In the genomic region with DNA sequence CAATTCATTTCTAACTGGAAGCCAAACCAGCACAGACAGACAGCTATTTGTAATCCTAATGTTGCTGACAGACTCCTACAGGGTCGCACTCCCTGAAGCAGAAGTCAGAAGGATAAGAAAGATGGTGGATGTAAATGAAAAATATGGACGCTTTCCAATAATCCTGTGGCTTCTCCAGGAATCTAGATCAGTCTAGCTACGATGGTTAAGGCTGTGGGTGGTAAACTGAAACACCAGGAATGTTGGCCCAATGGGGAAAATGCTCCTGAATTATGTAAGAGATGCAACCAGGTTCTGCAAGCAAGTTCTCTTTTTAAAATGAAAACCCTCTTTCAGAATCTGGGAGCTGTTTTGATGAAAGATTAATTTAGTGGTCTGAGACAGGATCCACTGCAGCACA, we compare ENCODE assay signal across 14 mouse cellular contexts. TPM values are rescaled to one million over a fixed set of nuclear protein-coding genes. Genes with fewer than 3 reads are reported as not detected.
DNase-seq lines count a peak whose midpoint lies in the region; TF ChIP-seq lines count a peak whose summit lies in the region.
"Had no signal": no experiment of that assay in that cellular context is flagged by ENCODE, and none has a peak within 500 bp of the region (broad histone marks: within the 10 kb centered on the region; RNA-seq: fewer than 3 reads in every experiment).

No protein-coding gene starts in this region.

- peaks cover 4% of the 10 kb centered on the region for H3K36me3 ChIP-seq in heart, adult 2 months (ENCODE audit: control insufficient read depth, insufficient read depth, low read length)
- H3K36me3 ChIP-seq: midbrain, embryonic 12.5 days; neural tube, embryonic 12.5 days had no signal

- no peaks in the 10 kb centered on the region for H3K79me2 ChIP-seq in heart, adult 2 months (replicated peaks; ENCODE audit: control insufficient read depth, insufficient read depth, low read length)

- TF ChIP-seq POLR2A in heart, adult 2 months (IDR thresholded peaks at IDR 0.05; ENCODE audit: insufficient read depth, low read depth, low read length): no peak
- TF ChIP-seq POLR2A in embryonic fibroblast, embryonic 13.5 days (IDR thresholded peaks at IDR 0.05; ENCODE audit: low read depth, low read length): no peak

- H3K4me3 ChIP-seq in heart, adult 2 months: no peak overlapping the region
- H3K4me3 ChIP-seq in layer of hippocampus, adult 2 months: no peak overlapping the region
- H3K4me3 ChIP-seq in embryonic fibroblast, embryonic 13.5 days (ENCODE audit: insufficient read depth, low read length): no peak overlapping the region
- H3K4me3 ChIP-seq: midbrain, embryonic 12.5 days; neural tube, embryonic 12.5 days had no signal

- 58% methylated on average over 3 of the region's 3 CpGs for WGBS in heart, adult 2 months

- no peaks in the 10 kb centered on the region for H3K27me3 ChIP-seq in heart, adult 2 months (ENCODE audit: control insufficient read depth, insufficient read depth, low read length)
- H3K27me3 ChIP-seq: midbrain, embryonic 12.5 days; neural tube, embryonic 12.5 days had no signal

- TF ChIP-seq EP300 in heart, adult 2 months (IDR thresholded peaks at IDR 0.05; ENCODE audit: insufficient read depth, low read depth, low read length): no peak

- peaks cover 23% of the 10 kb centered on the region for H3K4me1 ChIP-seq in heart, adult 2 months (ENCODE audit: control insufficient read depth, insufficient read depth, low read length)
- H3K4me1 ChIP-seq in embryonic fibroblast, embryonic 13.5 days (ENCODE audit: control insufficient read depth, insufficient read depth, low read length): peaks cover 2% of the 10 kb centered on the region; the same call in 1 of the 2 replicates

- no peak overlapping the region for H3K9ac ChIP-seq in heart, adult 2 months (ENCODE audit: low read depth, low read length)
- H3K9ac ChIP-seq: liver, postnatal 0 days; midbrain, embryonic 12.5 days; neural tube, embryonic 12.5 days had no signal

- TF ChIP-seq CTCF in heart, adult 2 months (IDR thresholded peaks at IDR 0.05): no peak
- no peak for TF ChIP-seq CTCF in layer of hippocampus, adult 2 months (conservative IDR thresholded peaks at IDR 0.05)
- no peak for TF ChIP-seq CTCF in embryonic fibroblast, embryonic 13.5 days (IDR thresholded peaks at IDR 0.05; ENCODE audit: borderline replicate concordance, insufficient read depth, low read length)

- peak overlapping the region; percentile 48 for H3K27ac ChIP-seq in heart, adult 2 months
- peak overlapping the region; percentile 79 for H3K27ac ChIP-seq in layer of hippocampus, adult 2 months
- 0 out of 2 replicates have a peak overlapping the region, but pooled peaks have one; percentile 25 for H3K27ac ChIP-seq in embryonic fibroblast, embryonic 13.5 days (ENCODE audit: insufficient read depth, low read length)
- H3K27ac ChIP-seq: midbrain, embryonic 12.5 days; neural tube, embryonic 12.5 days had no signal

- intact Hi-C loops in heart, adult 2 months (cut with DNase I): no loop called here
- intact Hi-C loops in heart, postnatal 36 days (cut with DNase I): no loop called here

- no peak for DNase-seq in heart, adult 2 months
- no peak for DNase-seq in heart, postnatal 36 days
- DNase-seq in layer of hippocampus, adult 2 months (ENCODE audit: low spot score in 2 of 2): peak in 1 of 2 experiments; percentile 7
- no peak for DNase-seq in layer of hippocampus, adult 9-11 months
- peak; percentile 67 for DNase-seq in Muller cell, postnatal 12 days (ENCODE audit: inconsistent ontology term)
- no peak for DNase-seq in cerebellum, postnatal 36 days
- no peak for DNase-seq in urinary bladder, postnatal 14 days (ENCODE audit: low spot score)
- DNase-seq: adrenal gland, adult 2 months; embryo, embryonic 11 days; liver, postnatal 0 days had no signal

RNA-seq across cellular contexts. Expression of a gene that starts 35.1 kb away (rescaled TPM):
- 100 to 1,000 TPM in 1 of 2 experiments, 10 to 100 TPM in 1; 90.4 to 152 TPM for total RNA-seq in heart, adult 2 months (2021)
- polyA plus RNA-seq in heart, adult 2 months (2012; rRNA removed): 49.7 and 99.7 TPM in 2 replicates
- total RNA-seq in heart, postnatal 36 days (2021): 100 to 1,000 TPM in 1 of 2 experiments, 10 to 100 TPM in 1; 65.8 to 116 TPM
- total RNA-seq in layer of hippocampus, adult 2 months (2021): 10 to 100 TPM; 54.8 to 70.0 TPM
- polyA plus RNA-seq in embryonic fibroblast, embryonic 13.5 days (2011; ENCODE audit: insufficient read length, low read depth, missing spikeins): 3.2 and 4.9 TPM in 2 replicates
- polyA plus RNA-seq: inflammation-experienced regulatory T-cells, adult 6 months had no signal

Comparison
In these comparisons a context has a peak if more than half of its experiments do, and no peak if none do; other contexts are left out.
1. H3K27ac ChIP-seq: peak in every context shown above with its lines; median percentile 79 in layer of hippocampus, adult 2 months; 48 in heart, adult 2 months; 25 in embryonic fibroblast, embryonic 13.5 days.